Mouse (Mus musculus): Measurements from ENCODE around the gene Mindy1. TPM values are rescaled to one million over a fixed set of nuclear protein-coding genes. Genes with fewer than 3 reads are reported as not detected.
A peak's percentile ranks its signal among the peaks of the same experiment; 100 is the strongest.

Gene Mindy1
- polyA plus RNA-seq, 1 experiment from 2014 or later, result 36.3 TPM

- Histone ChIP-seq H3K36me3 (ENCODE audit: control insufficient read depth, insufficient read depth, low read length) (0 out of 2 replicates have a peak, but pooled peaks cover 2% of the 10 kb centered on the region), H3K27ac (ENCODE audit: low read depth, low read length) (no peak overlapping the region), H3K4me3 (ENCODE audit: low read length) (no peak overlapping the region), H3K4me1 (ENCODE audit: control insufficient read depth, insufficient read depth, low read depth, low read length) (peaks cover 5% of the 10 kb centered on the region), H3K27me3 (replicated peaks; ENCODE audit: control insufficient read depth, insufficient read depth, low read length) (no peaks in the 10 kb centered on the region), H3K9me3 (ENCODE audit: control insufficient read depth, low read length) (no peaks in the 10 kb centered on the region), H3K9ac (ENCODE audit: low read depth, low read length) (no peak overlapping the region), H3K4me2 (ENCODE audit: low read length) (no peak overlapping the region)
- ATAC-seq, result no peak
- whole genome bisulfite sequencing, result 83% methylated on average over 1 of the region's 1 CpGs
Observed at GRCm38 (mm10) chr3:95277149-95277551, 4.0 kb upstream of the Mindy1 start.

- no peak for ATAC-seq
- peak overlapping the region; percentile 54 for H3K4me3 ChIP-seq (ENCODE audit: low read length)
- H3K4me2 ChIP-seq (ENCODE audit: low read length), result peak overlapping the region; percentile 91
- 0 out of 2 replicates have a peak, but pooled peaks cover 2% of the 10 kb centered on the region for H3K36me3 ChIP-seq (ENCODE audit: control insufficient read depth, insufficient read depth, low read length)
- H3K9me3 ChIP-seq (ENCODE audit: control insufficient read depth, low read length), result no peaks in the 10 kb centered on the region
- WGBS, result 24% methylated on average over 8 of the region's 8 CpGs
- peak overlapping the region; percentile 85 for H3K27ac ChIP-seq (ENCODE audit: low read depth, low read length)
- H3K9ac ChIP-seq (ENCODE audit: low read depth, low read length), result peak overlapping the region; percentile 91
- H3K4me1 ChIP-seq (ENCODE audit: control insufficient read depth, insufficient read depth, low read depth, low read length), result peaks cover 18% of the 10 kb centered on the region
- no peaks in the 10 kb centered on the region for H3K27me3 ChIP-seq (replicated peaks; ENCODE audit: control insufficient read depth, insufficient read depth, low read length)
Observed at GRCm38 (mm10) chr3:95280747-95281146, 398 bp upstream of the Mindy1 start.

GRCm38 (mm10) chr3:95282381-95282864 is 1.3 kb downstream of the Mindy1 start:
- WGBS, result under 1% methylated on average over 11 of the region's 11 CpGs
- 0 out of 2 replicates have a peak, but pooled peaks have one; percentile 0 for ATAC-seq
- H3K27me3 ChIP-seq (replicated peaks; ENCODE audit: control insufficient read depth, insufficient read depth, low read length), result no peaks in the 10 kb centered on the region

GRCm38 (mm10) chr3:95282865-95283588 is 1.9 kb downstream of the Mindy1 start:
- WGBS, result under 1% methylated on average over 49 of the region's 51 CpGs

More at GRCm38 (mm10) chr3:95282381-95282864, 1.3 kb downstream of the Mindy1 start:
- peak overlapping the region; percentile 91 for H3K4me2 ChIP-seq (ENCODE audit: low read length)
- peak overlapping the region; percentile 95 for H3K27ac ChIP-seq (ENCODE audit: low read depth, low read length)
- H3K4me1 ChIP-seq (ENCODE audit: control insufficient read depth, insufficient read depth, low read depth, low read length), result peaks cover 18% of the 10 kb centered on the region
- H3K9ac ChIP-seq (ENCODE audit: low read depth, low read length), result peak overlapping the region; percentile 85
- no peaks in the 10 kb centered on the region for H3K36me3 ChIP-seq (ENCODE audit: control insufficient read depth, insufficient read depth, low read length)
- H3K4me3 ChIP-seq (ENCODE audit: low read length), result peak overlapping the region; percentile 54
- H3K9me3 ChIP-seq (ENCODE audit: control insufficient read depth, low read length), result no peaks in the 10 kb centered on the region

GRCm38 (mm10) chr3:95283589-95283941 is 2.4 kb downstream of the Mindy1 start:
- H3K27ac ChIP-seq (ENCODE audit: low read depth, low read length), result peak overlapping the region; percentile 95
- H3K9ac ChIP-seq (ENCODE audit: low read depth, low read length), result peak overlapping the region; percentile 85
- no peak for ATAC-seq
- no peaks in the 10 kb centered on the region for H3K9me3 ChIP-seq (ENCODE audit: control insufficient read depth, low read length)
- H3K4me3 ChIP-seq (ENCODE audit: low read length), result peak overlapping the region; percentile 54
- WGBS, result 4% methylated on average over 7 of the region's 7 CpGs
- H3K4me1 ChIP-seq (ENCODE audit: control insufficient read depth, insufficient read depth, low read depth, low read length), result peaks cover 18% of the 10 kb centered on the region
- no peaks in the 10 kb centered on the region for H3K27me3 ChIP-seq (replicated peaks; ENCODE audit: control insufficient read depth, insufficient read depth, low read length)
- H3K36me3 ChIP-seq (ENCODE audit: control insufficient read depth, insufficient read depth, low read length), result 0 out of 2 replicates have a peak, but pooled peaks cover 4% of the 10 kb centered on the region
- peak overlapping the region; percentile 91 for H3K4me2 ChIP-seq (ENCODE audit: low read length)

More at GRCm38 (mm10) chr3:95282865-95283588, 1.9 kb downstream of the Mindy1 start:
- peak; percentile 63 for ATAC-seq
- Histone ChIP-seq H3K4me2 (ENCODE audit: low read length) (peak overlapping the region; percentile 91), H3K9me3 (ENCODE audit: control insufficient read depth, low read length) (no peaks in the 10 kb centered on the region), H3K36me3 (ENCODE audit: control insufficient read depth, insufficient read depth, low read length) (no peaks in the 10 kb centered on the region), H3K4me3 (ENCODE audit: low read length) (peak overlapping the region; percentile 54), H3K9ac (ENCODE audit: low read depth, low read length) (peak overlapping the region; percentile 85), H3K4me1 (ENCODE audit: control insufficient read depth, insufficient read depth, low read depth, low read length) (peaks cover 18% of the 10 kb centered on the region), H3K27ac (ENCODE audit: low read depth, low read length) (peak overlapping the region; percentile 95), H3K27me3 (replicated peaks; ENCODE audit: control insufficient read depth, insufficient read depth, low read length) (no peaks in the 10 kb centered on the region)

GRCm38 (mm10) chr3:95284062-95284461 is 2.9 kb downstream of the Mindy1 start:
- H3K4me1 ChIP-seq (ENCODE audit: control insufficient read depth, insufficient read depth, low read depth, low read length), result peaks cover 18% of the 10 kb centered on the region
- H3K9me3 ChIP-seq (ENCODE audit: control insufficient read depth, low read length), result no peaks in the 10 kb centered on the region
- no peak overlapping the region for H3K27ac ChIP-seq (ENCODE audit: low read depth, low read length)
- no peak for ATAC-seq
- no peaks in the 10 kb centered on the region for H3K27me3 ChIP-seq (replicated peaks; ENCODE audit: control insufficient read depth, insufficient read depth, low read length)
- H3K9ac ChIP-seq (ENCODE audit: low read depth, low read length), result peak overlapping the region; percentile 85
- 14% methylated on average over 1 of the region's 1 CpGs for WGBS
- 0 out of 2 replicates have a peak, but pooled peaks cover 6% of the 10 kb centered on the region for H3K36me3 ChIP-seq (ENCODE audit: control insufficient read depth, insufficient read depth, low read length)
- H3K4me3 ChIP-seq (ENCODE audit: low read length), result peak overlapping the region; percentile 54
- peak overlapping the region; percentile 91 for H3K4me2 ChIP-seq (ENCODE audit: low read length)

GRCm38 (mm10) chr3:95284501-95285281 is 3.5 kb downstream of the Mindy1 start:
- H3K4me1 ChIP-seq (ENCODE audit: control insufficient read depth, insufficient read depth, low read depth, low read length), result peaks cover 16% of the 10 kb centered on the region
- H3K36me3 ChIP-seq (ENCODE audit: control insufficient read depth, insufficient read depth, low read length), result 0 out of 2 replicates have a peak, but pooled peaks cover 6% of the 10 kb centered on the region
- 89% methylated on average over 12 of the region's 12 CpGs for WGBS
- no peak for ATAC-seq
- no peaks in the 10 kb centered on the region for H3K27me3 ChIP-seq (replicated peaks; ENCODE audit: control insufficient read depth, insufficient read depth, low read length)
- no peak overlapping the region for H3K9ac ChIP-seq (ENCODE audit: low read depth, low read length)
- no peaks in the 10 kb centered on the region for H3K9me3 ChIP-seq (ENCODE audit: control insufficient read depth, low read length)
- peak overlapping the region; percentile 91 for H3K4me2 ChIP-seq (ENCODE audit: low read length)
- no peak overlapping the region for H3K27ac ChIP-seq (ENCODE audit: low read depth, low read length)
- no peak overlapping the region for H3K4me3 ChIP-seq (ENCODE audit: low read length)

- ATAC-seq, result no peak
- no peaks in the 10 kb centered on the region for H3K9me3 ChIP-seq (ENCODE audit: control insufficient read depth, low read length)
- H3K36me3 ChIP-seq (ENCODE audit: control insufficient read depth, insufficient read depth, low read length), result 0 out of 2 replicates have a peak, but pooled peaks cover 6% of the 10 kb centered on the region
- H3K27me3 ChIP-seq (replicated peaks; ENCODE audit: control insufficient read depth, insufficient read depth, low read length), result no peaks in the 10 kb centered on the region
- WGBS, result 95% methylated on average over 5 of the region's 5 CpGs
- H3K9ac ChIP-seq (ENCODE audit: low read depth, low read length), result no peak overlapping the region
- no peak overlapping the region for H3K27ac ChIP-seq (ENCODE audit: low read depth, low read length)
- no peak overlapping the region for H3K4me3 ChIP-seq (ENCODE audit: low read length)
- H3K4me1 ChIP-seq (ENCODE audit: control insufficient read depth, insufficient read depth, low read depth, low read length), result peaks cover 16% of the 10 kb centered on the region
- no peak overlapping the region for H3K4me2 ChIP-seq (ENCODE audit: low read length)
Observed at GRCm38 (mm10) chr3:95285390-95285789, 4.2 kb downstream of the Mindy1 start.

- Histone ChIP-seq H3K4me2 (ENCODE audit: low read length) (no peak overlapping the region), H3K36me3 (ENCODE audit: control insufficient read depth, insufficient read depth, low read length) (0 out of 2 replicates have a peak, but pooled peaks cover 6% of the 10 kb centered on the region), H3K27me3 (replicated peaks; ENCODE audit: control insufficient read depth, insufficient read depth, low read length) (no peaks in the 10 kb centered on the region), H3K27ac (ENCODE audit: low read depth, low read length) (no peak overlapping the region), H3K4me3 (ENCODE audit: low read length) (no peak overlapping the region), H3K4me1 (ENCODE audit: control insufficient read depth, insufficient read depth, low read depth, low read length) (peaks cover 13% of the 10 kb centered on the region), H3K9ac (ENCODE audit: low read depth, low read length) (no peak overlapping the region), H3K9me3 (ENCODE audit: control insufficient read depth, low read length) (no peaks in the 10 kb centered on the region)
- ATAC-seq, result no peak
- WGBS, result 72% methylated on average over 5 of the region's 5 CpGs
Observed at GRCm38 (mm10) chr3:95286011-95286410, 4.9 kb downstream of the Mindy1 start.
